Mouse (Mus musculus) heart, embryonic 16.5 days (tissue): ENCODE measurements around the gene Tlr13. TPM values are rescaled to one million over a fixed set of nuclear protein-coding genes. Genes with fewer than 3 reads are reported as not detected.

Experiments used
- ATAC-seq: fragments of 200-750 bp; cut with Nextera tagmentation; replicated peaks from 2 replicates; pipeline ENCODE4 v1.8.0; 2017; ENCODE audit warnings: moderate number of reproducible peaks; ENCODE audit not compliant: insufficient read depth, low FRiP score; ENCODE audit errors: extremely low read depth
- H3K27ac ChIP-seq: fragments of 300-500 bp; sonication (generic); 2 replicates; pipeline ENCODE4 v1.5.1; 2014; ENCODE audit warnings: mild to moderate bottlenecking, low read length, control low read depth, moderate library complexity
- H3K27me3 ChIP-seq: fragments of 300-500 bp; sonication (generic); 2 replicates; pipeline ENCODE4 v1.6.1; 2014; ENCODE audit warnings: low read length, mixed read lengths; ENCODE audit not compliant: control insufficient read depth, insufficient read depth
- H3K36me3 ChIP-seq: fragments of 300-500 bp; sonication (generic); 2 replicates; pipeline ENCODE4 v1.6.1; 2014; ENCODE audit not compliant: control insufficient read depth, insufficient read depth
- H3K4me1 ChIP-seq: fragments of 300-500 bp; sonication (generic); 2 replicates; pipeline ENCODE4 v1.6.1; 2014; ENCODE audit warnings: low read length, mixed read lengths; ENCODE audit not compliant: control insufficient read depth, insufficient read depth
- H3K4me2 ChIP-seq: fragments of 300-500 bp; sonication (generic); 2 replicates; pipeline ENCODE4 v1.6.1; 2014; ENCODE audit warnings: low read depth, mild to moderate bottlenecking, control low read depth, low read length
- H3K4me3 ChIP-seq: fragments of 300-500 bp; sonication (generic); 2 replicates; pipeline ENCODE4 v1.5.1; 2014; ENCODE audit warnings: mild to moderate bottlenecking, control low read depth, low read length
- H3K9ac ChIP-seq: fragments of 300-500 bp; sonication (generic); 2 replicates; pipeline ENCODE4 v1.6.1; 2014; ENCODE audit warnings: low read length, control low read depth
- H3K9me3 ChIP-seq: fragments of 300-500 bp; sonication (generic); replicated peaks from 2 replicates; pipeline ENCODE4 v1.6.1; 2016; ENCODE audit warnings: low read length; ENCODE audit not compliant: control insufficient read depth
- WGBS: fragments of 180-500 bp; shearing (Covaris S2); extraction: QIAGEN DNeasy Blood & Tissue Kit; methylation state at CpG from one replicate; pipeline ENCODE4 v1.1.7; 2014; 5-methylcytosine and 5-hydroxymethylcytosine counted together
- polyA plus RNA-seq: library from polyadenylated mRNA; unstranded; fragments of >200 nt; fragmentation: Nextera tagmentation; extraction: Ambion mirVana; gene quantifications from 2 replicates; pipeline ENCODE4 v1.2.1, GENCODE M21; 2015

Tlr13 gene
- polyA plus RNA-seq, 1 experiment from 2014 or later = 0.84 TPM

DNA sequence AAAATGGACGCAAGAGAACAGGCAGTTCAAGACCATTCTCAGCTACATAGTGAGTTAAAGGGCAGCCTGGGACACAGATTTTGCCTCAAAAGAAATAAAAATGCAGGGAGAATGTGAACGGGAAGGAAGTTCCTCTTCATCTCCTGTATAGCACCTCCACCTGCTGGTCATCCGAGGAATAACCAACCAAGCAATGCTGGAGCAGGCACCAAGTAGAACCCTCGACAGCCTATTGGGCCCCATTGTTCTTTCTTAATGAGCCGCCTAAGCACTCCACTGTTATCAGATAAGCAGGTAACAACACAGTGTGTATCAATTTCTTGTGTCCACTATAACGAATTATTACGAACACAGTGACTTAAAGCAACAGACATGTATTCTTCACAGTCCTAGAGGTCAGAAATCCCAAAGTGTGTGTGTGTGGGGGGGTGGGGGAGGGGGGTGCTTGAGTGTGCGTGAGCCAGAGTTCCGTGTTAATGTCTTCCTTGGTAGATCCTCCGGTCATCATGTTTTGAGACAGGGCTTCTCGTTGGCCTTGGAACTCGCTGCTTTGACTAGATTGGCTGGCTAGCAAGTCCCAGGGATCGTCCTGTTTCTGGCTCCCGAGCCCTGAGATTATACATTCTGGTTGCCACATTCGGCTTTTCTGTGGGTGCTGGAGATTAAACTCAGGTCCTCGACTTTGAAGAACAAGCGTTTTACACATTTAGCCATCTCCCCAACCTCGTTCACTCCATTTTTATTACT, 28.3 kb downstream of the Tlr13 start:
- ATAC-seq = peak; percentile 55; the same call in 1 of the 2 replicates
- no peaks in the 10 kb centered on the region for H3K9me3 ChIP-seq
- H3K4me3 ChIP-seq = peak overlapping the region; percentile 45
- no peak overlapping the region; the same call in 1 of the 2 replicates for H3K27ac ChIP-seq
- H3K9ac ChIP-seq = peak overlapping the region; percentile 54
- H3K4me1 ChIP-seq = no peaks in the 10 kb centered on the region
- WGBS = 19% methylated on average over 18 of the region's 18 CpGs
- H3K36me3 ChIP-seq = no peaks in the 10 kb centered on the region
- H3K27me3 ChIP-seq = no peaks in the 10 kb centered on the region
- H3K4me2 ChIP-seq = peak overlapping the region; percentile 63

- Histone ChIP-seq H3K36me3 (no peaks in the 10 kb centered on the region), H3K9ac (peak overlapping the region; percentile 54), H3K27ac (no peak overlapping the region), H3K27me3 (no peaks in the 10 kb centered on the region), H3K4me2 (peak overlapping the region; percentile 63), H3K9me3 (no peaks in the 10 kb centered on the region), H3K4me3 (peak overlapping the region; percentile 45), H3K4me1 (no peaks in the 10 kb centered on the region)
- 48% methylated on average over 4 of the region's 6 CpGs for WGBS
- ATAC-seq = no peak; the same call in 1 of the 2 replicates
Measured at GRCm38 (mm10) chrX:106171853-106172154, 28.8 kb downstream of the Tlr13 start.

GRCm38 (mm10) chrX:106176331-106176730, 33.3 kb downstream of the Tlr13 start:
- 58% methylated on average over 9 of the region's 9 CpGs for WGBS
- Histone ChIP-seq H3K4me3 (no peak overlapping the region), H3K36me3 (no peaks in the 10 kb centered on the region), H3K4me1 (no peaks in the 10 kb centered on the region), H3K9me3 (no peaks in the 10 kb centered on the region), H3K27me3 (no peaks in the 10 kb centered on the region), H3K9ac (no peak overlapping the region), H3K4me2 (no peak overlapping the region), H3K27ac (no peak overlapping the region)
- ATAC-seq = no peak

- H3K27ac ChIP-seq = no peak overlapping the region
- H3K9ac ChIP-seq = no peak overlapping the region
- no peak for ATAC-seq
- H3K4me3 ChIP-seq = no peak overlapping the region
- H3K36me3 ChIP-seq = no peaks in the 10 kb centered on the region
- H3K4me1 ChIP-seq = peaks cover 8% of the 10 kb centered on the region; the same call in 1 of the 2 replicates
- WGBS = 23% methylated on average over 4 of the region's 4 CpGs
- H3K9me3 ChIP-seq = no peaks in the 10 kb centered on the region
- H3K4me2 ChIP-seq = no peak overlapping the region
- H3K27me3 ChIP-seq = no peaks in the 10 kb centered on the region
Measured at GRCm38 (mm10) chrX:106184279-106184678, 41.3 kb downstream of the Tlr13 start.

- ATAC-seq = peak; percentile 28; the same call in 1 of the 2 replicates
- WGBS = 20% methylated on average over 5 of the region's 5 CpGs
Measured at GRCm38 (mm10) chrX:106185706-106186105, 42.7 kb downstream of the Tlr13 start.

GRCm38 (mm10) chrX:106186713-106187649, 44.0 kb downstream of the Tlr13 start, which contains the start of gene Pgk1:
Gene Pgk1 (plus strand): TSS chrX:106187100.
- Histone ChIP-seq H3K4me2 (peak within 1 kb of the TSS; percentile 75), H3K4me1 (peaks cover 10% of the 10 kb centered on the region; the same call in 1 of the 2 replicates), H3K9ac (peak within 1 kb of the TSS; percentile 79), H3K27ac (peak within 1 kb of the TSS; percentile 95), H3K9me3 (no peaks in the 10 kb centered on the region), H3K4me3 (peak within 1 kb of the TSS; percentile 74), H3K27me3 (no peaks in the 10 kb centered on the region), H3K36me3 (no peaks in the 10 kb centered on the region)
- 9% methylated on average over 53 of the region's 55 CpGs for WGBS
- ATAC-seq = peak; percentile 94

More at GRCm38 (mm10) chrX:106185706-106186105, 42.7 kb downstream of the Tlr13 start:
- no peaks in the 10 kb centered on the region for H3K9me3 ChIP-seq
- peaks cover 8% of the 10 kb centered on the region; the same call in 1 of the 2 replicates for H3K4me1 ChIP-seq
- H3K9ac ChIP-seq = peak overlapping the region; percentile 34; the same call in 1 of the 2 replicates
- H3K4me3 ChIP-seq = no peak overlapping the region
- no peaks in the 10 kb centered on the region for H3K27me3 ChIP-seq
- H3K27ac ChIP-seq = peak overlapping the region; percentile 95
- H3K36me3 ChIP-seq = no peaks in the 10 kb centered on the region
- H3K4me2 ChIP-seq = peak overlapping the region; percentile 52; the same call in 1 of the 2 replicates

DNA sequence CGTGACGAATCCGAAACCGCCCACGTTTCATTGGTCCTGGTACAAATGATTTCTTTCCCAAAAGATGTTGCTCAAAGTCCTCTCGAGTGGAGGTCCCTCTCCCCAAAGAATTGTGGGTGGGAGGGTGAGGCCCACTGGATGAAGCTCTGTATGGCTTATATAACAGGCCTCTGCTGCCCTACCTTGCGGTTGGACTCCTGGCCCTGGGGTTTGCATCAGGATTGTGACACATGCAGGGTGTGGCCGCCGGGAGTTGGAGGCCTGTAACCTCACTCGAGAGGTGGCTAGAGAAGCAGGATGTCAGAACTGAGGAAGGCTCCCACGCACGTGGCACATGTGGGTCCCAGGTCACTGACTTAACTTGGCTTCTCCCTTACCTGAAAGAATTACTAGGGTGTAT, 44.7 kb downstream of the Tlr13 start:
- Histone ChIP-seq H3K36me3 (0 out of 2 replicates have a peak, but pooled peaks cover 2% of the 10 kb centered on the region), H3K4me1 (peaks cover 10% of the 10 kb centered on the region; the same call in 1 of the 2 replicates), H3K4me3 (peak overlapping the region; percentile 74), H3K4me2 (peak overlapping the region; percentile 75), H3K9ac (peak overlapping the region; percentile 79), H3K9me3 (no peaks in the 10 kb centered on the region), H3K27me3 (no peaks in the 10 kb centered on the region), H3K27ac (peak overlapping the region; percentile 89)
- no peak for ATAC-seq
- 18% methylated on average over 12 of the region's 12 CpGs for WGBS

DNA sequence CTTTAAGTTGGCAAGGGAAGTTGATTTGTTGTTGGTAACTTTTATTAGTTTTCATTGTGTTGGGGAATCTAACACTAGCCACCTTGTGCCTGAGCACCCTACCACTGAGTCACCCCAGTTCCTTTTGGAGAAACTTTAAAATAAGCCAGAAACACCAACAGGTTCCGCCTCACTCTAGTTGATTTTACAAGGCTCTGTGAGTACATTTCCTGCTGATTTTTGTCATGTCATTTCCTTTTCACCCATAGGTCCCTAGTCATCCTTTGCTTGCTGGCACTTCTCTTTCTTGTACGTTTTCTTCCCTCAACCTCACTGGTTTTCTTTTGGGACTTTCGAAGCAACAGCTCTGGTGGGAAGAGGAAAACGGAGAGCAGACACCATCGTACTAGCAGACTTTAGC, 46.4 kb downstream of the Tlr13 start:
- Histone ChIP-seq H3K36me3 (0 out of 2 replicates have a peak, but pooled peaks cover 2% of the 10 kb centered on the region), H3K9me3 (no peaks in the 10 kb centered on the region), H3K9ac (peak overlapping the region; percentile 79), H3K27ac (peak overlapping the region; percentile 89), H3K4me2 (peak overlapping the region; percentile 75), H3K4me3 (peak overlapping the region; percentile 74), H3K4me1 (peaks cover 10% of the 10 kb centered on the region; the same call in 1 of the 2 replicates), H3K27me3 (no peaks in the 10 kb centered on the region)
- no peak for ATAC-seq
- 33% methylated on average over 5 of the region's 5 CpGs for WGBS
